Mouse (Mus musculus) hindbrain, embryonic 13.5 days (tissue): ENCODE data around the gene Trappc5. TPM values are rescaled to one million over a fixed set of nuclear protein-coding genes. Genes with fewer than 3 reads are reported as not detected.

ENCODE experiments used
- ATAC-seq: fragments of 200-750 bp; cut with Nextera tagmentation; 2 replicates; pipeline ENCODE4 v1.8.0; 2017; ENCODE audit warnings: moderate TSS enrichment; ENCODE audit not compliant: low FRiP score
- H3K27ac ChIP-seq: fragments of 300-500 bp; sonication (generic); 2 replicates; pipeline ENCODE4 v1.5.1; 2015; ENCODE audit warnings: inconsistent platforms, mild to moderate bottlenecking, moderate library complexity
- H3K27me3 ChIP-seq: fragments of 300-500 bp; sonication (generic); 2 replicates; pipeline ENCODE4 v1.6.1; 2015; ENCODE audit warnings: mild to moderate bottlenecking, inconsistent platforms
- H3K36me3 ChIP-seq: fragments of 300-500 bp; sonication (generic); 2 replicates; pipeline ENCODE4 v1.6.1; 2015; ENCODE audit warnings: mild to moderate bottlenecking, inconsistent platforms
- H3K4me1 ChIP-seq: fragments of 300-500 bp; sonication (generic); replicated peaks from 2 replicates; pipeline ENCODE4 v1.6.1; 2015; ENCODE audit warnings: inconsistent platforms
- H3K4me2 ChIP-seq: fragments of 300-500 bp; sonication (generic); 2 replicates; pipeline ENCODE4 v1.6.1; 2015; ENCODE audit warnings: inconsistent platforms, mild to moderate bottlenecking, moderate library complexity
- H3K4me3 ChIP-seq: fragments of 300-500 bp; sonication (generic); 2 replicates; pipeline ENCODE4 v1.5.1; 2015; ENCODE audit warnings: mild to moderate bottlenecking, inconsistent platforms
- H3K9ac ChIP-seq: fragments of 300-500 bp; sonication (generic); 2 replicates; pipeline ENCODE4 v1.6.1; 2015; ENCODE audit warnings: mild to moderate bottlenecking, inconsistent platforms
- H3K9me3 ChIP-seq: fragments of 300-500 bp; sonication (generic); 2 replicates; pipeline ENCODE4 v1.6.1; 2016; ENCODE audit warnings: inconsistent platforms
- WGBS: fragments of 180-500 bp; shearing (Covaris S2); methylation state at CpG from one replicate; pipeline ENCODE4 v1.1.7; 2015; 5-methylcytosine and 5-hydroxymethylcytosine counted together
- polyA plus RNA-seq: library from polyadenylated mRNA; unstranded; fragments of >200 nt; fragmentation: Nextera tagmentation; extraction: Ambion mirVana; gene quantifications from 2 replicates; pipeline ENCODE4 v1.2.1, GENCODE M21; 2015

Trappc5 gene
- polyA plus RNA-seq, 1 experiment from 2014 or later = 53.4 TPM

GRCm38 (mm10) chr8:3654726-3655508 is 21.2 kb upstream of the Trappc5 start:
- no peak overlapping the region for H3K4me2 ChIP-seq
- no peak overlapping the region for H3K4me3 ChIP-seq
- no peaks in the 10 kb centered on the region for H3K27me3 ChIP-seq
- no peaks in the 10 kb centered on the region for H3K9me3 ChIP-seq
- H3K27ac ChIP-seq = no peak overlapping the region
- H3K36me3 ChIP-seq = no peaks in the 10 kb centered on the region
- WGBS = 72% methylated on average over 11 of the region's 11 CpGs
- ATAC-seq = 0 out of 2 replicates have a peak, but pooled peaks have one; percentile 6
- H3K4me1 ChIP-seq = peaks cover 8% of the 10 kb centered on the region
- H3K9ac ChIP-seq = no peak overlapping the region

DNA sequence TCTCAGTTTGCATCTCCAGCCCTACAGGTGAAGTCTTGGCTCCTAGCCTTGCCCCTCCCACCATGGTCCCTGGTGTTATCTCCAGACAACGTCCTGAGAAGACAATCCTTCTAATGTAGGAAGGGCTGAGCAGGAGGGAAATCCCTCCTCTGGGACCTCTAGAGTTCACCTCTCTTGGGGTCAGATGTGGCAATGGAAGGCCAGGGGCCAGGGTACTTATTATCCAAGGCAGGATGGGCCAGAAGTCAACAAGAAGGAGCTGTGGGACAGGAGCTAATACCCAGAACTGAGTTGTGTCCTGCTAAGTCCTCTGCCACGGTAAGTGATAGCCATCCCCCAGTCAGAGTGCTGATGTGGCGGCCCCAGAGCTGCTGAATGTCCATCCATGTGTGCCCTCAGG is 20.6 kb upstream of the Trappc5 start, which contains the start of gene Retn:
Retn (plus strand) TSS at position 245 of the 400 bp plus-strand sequence.
- Histone ChIP-seq H3K9me3 (no peaks in the 10 kb centered on the region), H3K36me3 (no peaks in the 10 kb centered on the region), H3K4me1 (peaks cover 8% of the 10 kb centered on the region), H3K4me2 (no peak within 1 kb of the TSS), H3K27ac (no peak within 1 kb of the TSS), H3K9ac (no peak within 1 kb of the TSS), H3K4me3 (no peak within 1 kb of the TSS), H3K27me3 (no peaks in the 10 kb centered on the region)
- no peak for ATAC-seq
- WGBS = 86% methylated on average over 3 of the region's 3 CpGs

DNA sequence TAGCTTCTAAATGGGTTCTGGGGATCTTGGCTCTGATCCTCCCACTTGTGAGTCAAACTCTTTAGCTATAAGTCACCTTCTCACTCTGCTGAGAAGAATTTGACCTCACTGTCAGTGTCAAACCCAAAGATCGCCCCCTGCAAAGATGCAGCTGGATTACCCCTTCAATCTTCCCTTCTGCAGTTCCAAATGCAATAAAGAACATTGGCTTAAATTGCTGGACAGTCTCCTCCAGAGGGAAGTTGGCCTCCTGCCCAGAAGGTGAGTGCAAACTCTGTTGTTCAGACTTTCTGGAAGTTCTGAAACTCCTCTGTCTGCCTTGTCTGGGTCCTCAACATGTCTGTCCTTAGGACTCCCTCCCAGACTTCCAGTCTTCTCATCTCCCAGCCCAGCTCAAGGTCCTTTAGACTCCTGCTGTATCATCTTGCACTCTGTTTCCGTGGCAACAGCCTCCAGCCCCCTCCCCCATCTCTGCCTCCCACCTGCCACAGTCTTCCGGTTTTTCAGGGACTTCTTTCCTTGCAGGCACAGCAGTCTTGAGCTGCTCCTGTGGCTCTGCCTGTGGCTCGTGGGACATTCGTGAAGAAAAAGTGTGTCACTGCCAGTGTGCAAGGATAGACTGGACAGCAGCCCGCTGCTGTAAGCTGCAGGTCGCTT is 19.2 kb upstream of the Trappc5 start:
- peak; percentile 53; the same call in 1 of the 2 replicates for ATAC-seq
- 0 out of 2 replicates have a peak overlapping the region, but pooled peaks have one; percentile 1 for H3K9ac ChIP-seq

DNA sequence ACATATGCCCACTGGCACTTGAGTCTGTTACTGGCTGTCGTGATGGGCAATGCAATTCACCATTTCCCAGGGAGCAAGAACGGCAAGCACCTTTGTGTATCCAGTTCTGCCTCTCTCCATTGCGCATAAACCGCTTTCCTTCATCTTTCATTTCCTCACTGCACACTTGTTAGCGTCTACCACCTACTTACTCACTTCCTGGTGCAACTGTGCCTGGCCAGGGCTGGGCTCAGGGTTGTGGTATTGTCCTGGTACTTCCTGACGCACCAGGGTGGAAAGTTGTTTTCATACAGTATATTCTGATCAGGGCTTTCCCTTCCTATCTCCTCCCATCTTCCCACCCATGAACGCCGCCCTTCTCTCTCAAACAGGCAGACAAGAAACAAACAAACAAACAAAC is 15.2 kb upstream of the Trappc5 start:
- ATAC-seq = no peak
- Histone ChIP-seq H3K27me3 (0 out of 2 replicates have a peak, but pooled peaks cover 1% of the 10 kb centered on the region), H3K9me3 (no peaks in the 10 kb centered on the region), H3K27ac (no peak overlapping the region), H3K4me2 (no peak overlapping the region), H3K4me1 (peaks cover 8% of the 10 kb centered on the region), H3K9ac (no peak overlapping the region), H3K36me3 (no peaks in the 10 kb centered on the region), H3K4me3 (no peak overlapping the region)
- 88% methylated on average over 8 of the region's 8 CpGs for WGBS

More for the DNA sequence above, 19.2 kb upstream of the Trappc5 start:
- Histone ChIP-seq H3K4me3 (no peak overlapping the region), H3K9me3 (no peaks in the 10 kb centered on the region), H3K4me1 (peaks cover 8% of the 10 kb centered on the region), H3K27ac (no peak overlapping the region), H3K4me2 (peak overlapping the region; percentile 22; the same call in 1 of the 2 replicates), H3K36me3 (no peaks in the 10 kb centered on the region), H3K27me3 (no peaks in the 10 kb centered on the region)
- WGBS = 26% methylated on average over 7 of the region's 7 CpGs

GRCm38 (mm10) chr8:3664405-3664804 is 11.7 kb upstream of the Trappc5 start:
- no peak overlapping the region for H3K4me3 ChIP-seq
- no peak overlapping the region for H3K4me2 ChIP-seq
- H3K27ac ChIP-seq = no peak overlapping the region
- H3K27me3 ChIP-seq = 0 out of 2 replicates have a peak, but pooled peaks cover 3% of the 10 kb centered on the region
- H3K9me3 ChIP-seq = no peaks in the 10 kb centered on the region
- H3K36me3 ChIP-seq = no peaks in the 10 kb centered on the region
- 64% methylated on average over 5 of the region's 5 CpGs for WGBS
- H3K4me1 ChIP-seq = no peaks in the 10 kb centered on the region
- H3K9ac ChIP-seq = no peak overlapping the region
- no peak for ATAC-seq

- Histone ChIP-seq H3K4me3 (no peak within 1 kb of the TSS), H3K36me3 (no peaks in the 10 kb centered on the region), H3K27ac (no peak within 1 kb of the TSS), H3K9me3 (no peaks in the 10 kb centered on the region), H3K4me2 (no peak within 1 kb of the TSS), H3K27me3 (0 out of 2 replicates have a peak, but pooled peaks cover 3% of the 10 kb centered on the region), H3K4me1 (no peaks in the 10 kb centered on the region), H3K9ac (no peak within 1 kb of the TSS)
- WGBS = 84% methylated on average over 6 of the region's 6 CpGs
- ATAC-seq = no peak
These were observed 10.6 kb upstream of the Trappc5 start, which contains the start of gene Mcemp1 for GRCm38 (mm10) chr8:3665507-3665906. Gene Mcemp1, plus strand, starts transcription at chr8:3665754.

GRCm38 (mm10) chr8:3670388-3670787 is 5.7 kb upstream of the Trappc5 start:
- Histone ChIP-seq H3K36me3 (no peaks in the 10 kb centered on the region), H3K27ac (no peak overlapping the region), H3K4me2 (no peak overlapping the region), H3K27me3 (0 out of 2 replicates have a peak, but pooled peaks cover 3% of the 10 kb centered on the region), H3K9me3 (no peaks in the 10 kb centered on the region), H3K4me3 (no peak overlapping the region), H3K4me1 (0 out of 2 replicates have a peak, but pooled peaks cover 7% of the 10 kb centered on the region), H3K9ac (no peak overlapping the region)
- no peak for ATAC-seq
- WGBS = 95% methylated on average over 2 of the region's 2 CpGs

GRCm38 (mm10) chr8:3671980-3672491 is 4.1 kb upstream of the Trappc5 start, which contains the start of gene Fcor:
Gene Fcor, minus strand, starts transcription at chr8:3672362.
- H3K27me3 ChIP-seq = no peaks in the 10 kb centered on the region
- H3K4me3 ChIP-seq = peak within 1 kb of the TSS; percentile 48
- under 1% methylated on average over 23 of the region's 23 CpGs for WGBS
- H3K9ac ChIP-seq = peak within 1 kb of the TSS; percentile 67
- H3K4me1 ChIP-seq = peaks cover 12% of the 10 kb centered on the region
- H3K4me2 ChIP-seq = peak within 1 kb of the TSS; percentile 61
- peak within 1 kb of the TSS; percentile 83 for H3K27ac ChIP-seq
- peak; percentile 89 for ATAC-seq
- H3K9me3 ChIP-seq = no peaks in the 10 kb centered on the region
- no peaks in the 10 kb centered on the region for H3K36me3 ChIP-seq

- no peak overlapping the region for H3K4me3 ChIP-seq
- H3K4me2 ChIP-seq = no peak overlapping the region
- H3K9ac ChIP-seq = no peak overlapping the region
- no peak overlapping the region for H3K27ac ChIP-seq
- no peaks in the 10 kb centered on the region for H3K9me3 ChIP-seq
- H3K27me3 ChIP-seq = no peaks in the 10 kb centered on the region
- peaks cover 10% of the 10 kb centered on the region for H3K36me3 ChIP-seq
- 42% methylated on average over 3 of the region's 3 CpGs for WGBS
- ATAC-seq = no peak
- peaks cover 30% of the 10 kb centered on the region for H3K4me1 ChIP-seq
These were observed 1.4 kb upstream of the Trappc5 start for GRCm38 (mm10) chr8:3674671-3675070.

- Histone ChIP-seq H3K27ac (peak overlapping the region; percentile 91), H3K9ac (peak overlapping the region; percentile 96), H3K36me3 (peaks cover 29% of the 10 kb centered on the region), H3K4me2 (peak overlapping the region; percentile 94), H3K4me1 (peaks cover 41% of the 10 kb centered on the region), H3K4me3 (peak overlapping the region; percentile 88), H3K27me3 (no peaks in the 10 kb centered on the region), H3K9me3 (no peaks in the 10 kb centered on the region)
- ATAC-seq = peak; percentile 5
- 8% methylated on average over 15 of the region's 15 CpGs for WGBS
These were observed 987 bp downstream of the Trappc5 start for GRCm38 (mm10) chr8:3676993-3677579.

DNA sequence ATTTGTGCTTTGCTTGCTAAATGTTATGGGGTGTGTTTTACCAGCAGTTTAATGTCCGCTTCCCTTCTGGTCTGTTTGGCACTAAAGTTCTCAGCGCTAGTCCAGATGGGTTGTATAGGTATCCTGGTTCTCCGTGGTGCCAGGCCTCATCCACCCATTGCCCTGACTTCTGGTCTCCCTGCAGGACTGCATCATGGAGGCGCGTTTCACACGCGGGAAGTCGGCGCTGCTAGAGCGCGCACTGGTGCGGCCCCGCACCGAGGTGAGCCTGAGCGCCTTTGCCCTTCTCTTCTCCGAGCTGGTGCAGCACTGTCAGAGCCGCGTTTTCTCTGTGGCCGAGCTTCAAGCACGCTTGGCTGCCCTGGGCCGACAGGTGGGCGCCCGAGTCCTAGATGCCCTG is 2.7 kb downstream of the Trappc5 start:
- peaks cover 39% of the 10 kb centered on the region for H3K36me3 ChIP-seq
- no peak for ATAC-seq
- H3K4me3 ChIP-seq = no peak overlapping the region
- 97% methylated on average over 23 of the region's 23 CpGs for WGBS
- peaks cover 34% of the 10 kb centered on the region for H3K4me1 ChIP-seq
- no peak overlapping the region for H3K9ac ChIP-seq
- H3K27ac ChIP-seq = no peak overlapping the region
- H3K27me3 ChIP-seq = no peaks in the 10 kb centered on the region
- H3K9me3 ChIP-seq = no peaks in the 10 kb centered on the region
- H3K4me2 ChIP-seq = no peak overlapping the region

DNA sequence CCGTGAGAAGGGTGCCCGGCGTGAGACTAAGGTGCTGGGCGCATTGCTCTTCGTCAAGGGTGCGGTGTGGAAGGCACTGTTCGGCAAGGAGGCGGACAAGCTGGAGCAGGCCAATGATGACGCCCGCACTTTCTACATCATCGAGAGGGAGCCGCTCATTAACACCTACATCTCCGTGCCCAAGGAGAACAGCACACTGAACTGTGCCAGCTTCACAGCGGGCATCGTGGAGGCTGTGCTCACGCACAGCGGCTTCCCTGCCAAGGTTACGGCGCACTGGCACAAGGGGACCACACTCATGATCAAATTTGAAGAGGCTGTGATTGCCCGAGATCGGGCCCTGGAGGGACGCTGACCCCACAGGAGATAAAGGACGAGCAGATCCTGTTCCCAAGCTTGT is 3.1 kb downstream of the Trappc5 start:
- Histone ChIP-seq H3K27me3 (no peaks in the 10 kb centered on the region), H3K9ac (no peak overlapping the region), H3K4me1 (peaks cover 34% of the 10 kb centered on the region), H3K27ac (no peak overlapping the region), H3K4me3 (no peak overlapping the region), H3K4me2 (no peak overlapping the region), H3K36me3 (peaks cover 39% of the 10 kb centered on the region), H3K9me3 (no peaks in the 10 kb centered on the region)
- no peak for ATAC-seq
- WGBS = 97% methylated on average over 23 of the region's 23 CpGs
